Mouse (Mus musculus) adrenal gland, postnatal 4 days (tissue): ENCODE data around the gene Ascl2. TPM values are rescaled to one million over a fixed set of nuclear protein-coding genes. Genes with fewer than 3 reads are reported as not detected.
A peak's percentile ranks its signal among the peaks of the same experiment; 100 is the strongest.

Experiments
- DNase-seq, 2 experiments: peaks; one replicate each; pipeline ENCODE4 v3.0.0; 2021 to 2022; ENCODE audit warnings: low spot score in 2 of 2, mixed read lengths in 2 of 2
- long read RNA-seq, 2 experiments: library from polyadenylated mRNA; stranded (forward); transcript quantifications; one replicate each; pipeline ENCODE4 v2.0.0; 2021
- total RNA-seq, 2 experiments: library from RNA; stranded (reverse); gene quantifications; 2 replicates each; pipeline ENCODE4 v1.2.3; 2021

The Ascl2 gene
- under 1 TPM; 0.36 to 0.96 TPM for total RNA-seq
- long read RNA-seq, experiment 1, partial matches to known transcripts = 1 of 2 reads
- long read RNA-seq, experiment 1, other reads (novel, unspliced or antisense) = 1 of 2 reads
- long read RNA-seq, experiment 2, partial matches to known transcripts = 3 of 3 reads
- long read RNA-seq, experiment 2, other reads (novel, unspliced or antisense) = 0 of 3 reads

GRCm38 (mm10) chr7:142968809-142969511 is at the start of gene Ascl2:
Gene Ascl2 (minus strand): TSS chr7:142969264.
- DNase-seq = peak in 1 of 2 experiments; percentile 5

GRCm38 (mm10) chr7:143017181-143017580 is 48.1 kb upstream of the Ascl2 start:
- no peak for DNase-seq

DNA sequence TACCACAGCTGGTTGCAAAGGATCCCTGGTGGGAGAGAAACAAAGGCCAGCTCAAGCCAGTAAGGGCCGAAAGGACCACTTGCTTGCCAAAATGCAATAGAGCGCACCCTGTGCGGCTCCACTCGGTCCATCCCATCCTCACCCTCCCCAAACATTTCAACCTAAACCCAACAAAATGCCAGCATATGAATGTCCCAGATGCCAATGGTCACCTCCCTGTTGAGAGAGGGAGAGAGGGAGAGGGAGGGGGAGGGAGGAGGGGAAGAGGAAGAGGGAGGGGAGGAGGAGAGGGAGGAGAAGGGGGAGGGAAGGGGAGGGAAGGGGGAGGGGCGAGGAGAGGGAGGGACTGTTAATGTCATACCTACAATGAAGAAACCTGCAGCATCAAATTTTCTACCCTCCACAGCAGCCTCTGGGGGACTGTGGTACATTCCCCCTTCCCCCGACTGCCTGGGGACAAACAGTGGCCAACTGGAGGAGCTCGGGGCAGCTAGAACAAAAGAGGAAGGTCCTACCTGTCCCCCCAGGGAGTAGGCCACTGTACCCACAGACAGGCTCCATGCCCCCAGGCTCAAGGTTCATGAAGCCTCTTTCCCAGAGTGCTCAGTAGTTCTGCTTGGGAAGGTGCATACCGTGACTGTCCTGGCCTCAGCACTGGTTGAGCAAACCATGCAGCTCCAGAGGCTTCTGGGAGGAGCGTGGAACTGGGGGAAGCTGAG is 47.5 kb upstream of the Ascl2 start:
- no peak for DNase-seq

GRCm38 (mm10) chr7:143015755-143016423 is 46.8 kb upstream of the Ascl2 start:
- DNase-seq = peak in 1 of 2 experiments; percentile 44

GRCm38 (mm10) chr7:143014862-143015659 is 46.0 kb upstream of the Ascl2 start:
- DNase-seq = no peak

DNA sequence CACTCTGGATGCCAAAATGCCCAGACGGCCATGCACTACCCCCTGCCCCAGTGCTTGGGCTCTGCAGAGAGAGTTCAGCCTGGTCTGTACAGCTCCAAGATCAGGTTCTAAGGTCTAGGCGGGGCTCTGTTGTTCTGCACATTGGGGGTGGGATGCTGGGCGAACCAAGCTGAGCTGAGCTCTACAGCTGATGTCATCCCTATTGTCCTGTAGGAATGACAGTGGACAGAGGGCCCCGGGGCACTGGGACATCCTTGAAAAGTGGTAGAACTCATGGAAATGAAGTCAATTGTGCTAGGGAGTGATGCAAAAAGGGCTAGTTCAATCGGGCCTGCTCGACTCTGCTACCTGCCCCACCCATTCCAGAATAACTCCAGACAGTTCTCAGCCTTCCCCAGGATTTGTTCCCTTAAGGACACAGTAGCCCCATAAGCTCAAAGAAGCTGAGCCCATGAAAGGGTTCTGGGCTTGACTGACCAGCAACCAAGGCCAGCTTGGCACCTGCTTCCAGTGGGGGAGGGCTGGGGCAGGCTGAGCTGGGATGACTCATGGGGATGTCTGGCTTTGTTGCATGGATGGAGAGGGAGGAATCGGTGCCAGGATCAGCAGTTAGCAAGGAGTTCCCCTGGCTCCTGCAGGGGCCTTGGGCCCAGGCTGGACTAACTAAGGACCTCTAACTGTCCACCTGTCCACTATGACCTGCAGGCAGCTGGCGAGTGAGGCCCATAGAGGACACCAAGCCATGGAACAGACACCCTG is 44.5 kb upstream of the Ascl2 start:
- DNase-seq = peak in 1 of 2 experiments; percentile 60

DNA sequence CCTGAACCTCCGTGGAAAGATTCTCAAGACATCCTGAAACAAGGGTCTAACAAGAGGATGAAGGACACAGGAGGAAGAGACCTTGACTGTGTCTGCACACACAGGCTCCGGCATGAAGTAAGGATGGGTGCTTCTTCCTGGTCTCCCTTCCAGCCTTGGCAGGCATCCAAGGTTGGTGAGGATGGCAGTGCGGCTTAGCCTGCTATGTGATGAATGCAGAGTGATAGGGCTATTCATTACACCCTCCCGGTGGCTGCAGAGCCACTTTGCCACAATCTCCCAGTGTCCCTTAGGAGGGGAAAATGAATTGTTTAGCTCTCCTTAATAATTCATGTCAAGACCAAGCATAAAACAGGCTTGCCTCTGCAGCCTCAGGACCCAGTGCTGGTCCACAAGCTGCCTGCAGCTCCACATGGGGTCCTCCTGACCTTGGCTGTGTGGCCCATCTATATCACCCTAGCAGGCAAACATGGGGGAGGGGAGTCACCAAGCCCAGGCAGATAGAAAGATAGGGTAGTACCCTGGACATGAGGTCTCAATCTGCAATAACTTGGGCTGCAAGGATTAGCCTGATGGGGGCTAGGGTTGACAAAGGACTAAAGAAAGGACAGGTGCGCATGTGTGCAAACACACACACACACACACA is 43.3 kb upstream of the Ascl2 start:
- no peak for DNase-seq

- DNase-seq = no peak
Measured at GRCm38 (mm10) chr7:143011226-143011625, 42.2 kb upstream of the Ascl2 start.

GRCm38 (mm10) chr7:143009996-143010395 is 40.9 kb upstream of the Ascl2 start:
- DNase-seq = no peak

GRCm38 (mm10) chr7:143008996-143009665 is 40.1 kb upstream of the Ascl2 start:
- DNase-seq = no peak

DNA sequence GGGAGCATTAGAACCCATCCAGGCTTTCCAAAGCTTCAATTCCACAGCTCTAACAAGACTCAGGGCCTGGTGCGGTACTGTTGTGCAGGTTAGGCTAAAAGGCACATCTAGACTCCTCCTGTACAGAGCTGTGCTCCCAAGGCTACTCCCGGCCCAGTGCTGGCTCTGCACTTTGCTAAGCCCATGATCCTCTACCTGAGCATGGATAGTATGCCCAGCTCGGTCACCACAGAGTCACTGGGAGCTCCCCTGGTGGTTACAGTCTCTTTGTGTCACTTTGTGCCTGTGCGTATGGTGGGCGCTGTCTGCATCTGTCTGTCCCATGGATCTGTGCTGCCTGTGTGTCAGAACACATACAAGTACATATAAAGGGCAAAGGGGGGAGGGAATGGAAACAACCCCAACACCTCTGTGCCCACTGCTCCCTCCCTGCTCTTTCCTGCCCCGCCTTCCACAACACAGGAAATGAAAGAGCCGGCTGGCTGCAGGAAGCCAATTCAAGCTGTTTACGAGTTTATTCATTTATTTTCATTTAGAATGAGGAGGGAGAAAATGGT is 39.4 kb upstream of the Ascl2 start:
- DNase-seq = no peak

GRCm38 (mm10) chr7:143007599-143008369 is 38.7 kb upstream of the Ascl2 start:
- DNase-seq = peak; percentile 88 to 93

DNA sequence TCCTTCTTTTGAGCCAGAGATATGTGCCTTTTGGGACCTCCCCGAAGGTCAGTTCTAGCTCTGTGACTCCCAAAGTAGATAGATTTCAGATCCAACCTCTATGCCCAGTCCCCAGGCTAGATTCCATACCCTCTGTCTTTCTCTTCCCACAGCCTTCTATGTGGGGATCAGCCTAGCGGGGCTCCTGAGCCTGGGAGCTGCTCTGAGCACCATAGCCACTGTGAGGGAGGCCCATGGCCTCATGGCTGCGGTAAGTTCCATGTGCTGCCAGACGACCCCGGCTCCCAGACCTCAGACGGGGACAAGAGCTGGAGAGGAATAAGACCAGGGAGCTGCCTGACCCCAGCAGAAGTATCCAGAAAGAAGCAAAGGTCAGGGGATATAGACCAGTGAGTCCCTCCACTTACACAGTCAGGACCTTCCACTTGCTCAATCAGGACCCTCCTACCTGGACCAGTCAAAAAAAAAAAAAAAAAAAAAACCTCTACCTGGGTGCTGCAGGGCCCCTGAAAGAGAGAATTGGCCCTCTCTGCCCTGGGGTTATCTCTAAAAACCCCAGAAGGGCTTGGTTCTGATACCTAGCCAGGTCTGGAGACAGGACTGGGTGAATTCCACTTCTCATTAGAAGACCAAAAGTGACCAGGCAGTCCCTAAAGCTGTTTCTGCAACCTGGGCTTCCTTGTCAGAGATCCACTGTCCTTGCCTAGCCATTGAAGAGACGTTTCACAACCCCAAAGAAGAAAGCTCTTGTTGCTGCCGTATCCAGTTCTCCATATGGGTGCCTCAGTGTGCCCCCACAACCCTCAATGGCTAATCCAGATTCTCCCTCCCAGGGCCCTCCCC is 37.9 kb upstream of the Ascl2 start:
- DNase-seq = no peak

DNA sequence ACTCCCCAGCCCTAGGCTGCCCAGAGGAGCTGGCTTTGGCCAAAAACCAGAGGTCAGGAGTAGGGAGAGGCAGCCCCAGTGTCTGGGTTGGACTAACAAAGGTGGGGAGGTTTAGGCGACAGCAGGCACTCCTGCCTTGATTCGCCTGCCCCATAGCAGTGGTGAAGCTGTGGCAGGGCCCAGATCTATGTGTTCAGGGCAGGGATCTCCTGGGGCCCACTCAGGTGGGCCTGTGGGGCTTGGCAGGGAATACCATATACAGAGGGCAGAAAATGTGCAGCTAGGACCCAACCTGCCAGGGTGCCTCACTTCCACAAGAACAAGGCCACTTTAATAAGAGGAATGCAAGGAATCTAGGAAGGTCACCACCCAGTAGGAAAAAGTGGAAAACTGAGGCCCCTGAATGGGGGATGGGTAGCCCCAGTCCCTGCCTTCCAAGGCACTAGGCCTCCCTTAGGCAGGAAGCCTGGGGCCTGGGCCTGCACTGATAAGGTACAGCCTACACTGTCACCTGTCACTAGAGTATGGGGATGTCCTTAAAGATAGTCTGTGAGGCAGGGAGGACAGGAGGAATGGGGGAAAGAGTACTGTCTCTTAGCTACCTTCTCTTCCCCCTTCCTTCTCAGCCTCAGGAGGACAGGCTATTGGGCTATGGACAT is 37.2 kb upstream of the Ascl2 start:
- no peak for DNase-seq

DNA sequence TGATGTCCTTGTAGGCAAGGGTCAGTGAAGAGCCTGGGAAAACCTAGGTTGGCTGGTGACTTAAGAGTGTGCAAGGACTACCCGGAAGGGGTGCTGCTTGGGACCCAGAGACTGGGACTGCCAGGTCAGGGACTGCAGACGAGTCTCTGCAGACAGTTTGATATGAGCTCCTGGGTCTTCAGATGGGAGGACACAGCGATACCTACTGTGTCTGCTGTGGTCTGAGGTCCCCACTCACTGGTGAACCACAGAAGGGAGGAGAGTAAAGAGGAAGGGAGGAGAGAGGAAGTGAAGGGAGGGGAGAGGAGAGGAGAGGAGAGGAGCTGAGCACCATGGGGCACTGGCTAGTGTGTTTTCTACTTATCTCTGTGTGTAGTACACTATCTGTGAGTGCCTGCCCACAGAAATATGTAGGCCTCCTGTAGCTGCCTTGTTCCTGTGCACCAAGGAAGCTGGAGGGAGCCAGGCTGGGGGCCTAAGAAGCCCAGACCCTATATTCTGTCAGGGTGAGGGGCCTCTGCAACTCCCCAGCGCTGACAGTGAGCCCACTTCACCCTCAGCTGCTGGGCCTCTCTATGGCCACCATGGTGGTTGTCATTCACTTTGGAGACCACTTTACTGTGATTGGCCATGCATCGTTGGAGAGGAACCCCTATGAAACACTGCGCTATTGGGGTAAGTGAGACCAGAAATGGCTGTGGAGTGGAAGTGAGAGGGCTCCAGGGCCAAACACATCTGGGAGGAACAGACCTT is 36.5 kb upstream of the Ascl2 start:
- DNase-seq = no peak
